Mouse (Mus musculus): ENCODE measurements around the gene Ppp1r9a. TPM values are rescaled to one million over a fixed set of nuclear protein-coding genes. Genes with fewer than 3 reads are reported as not detected.

The Ppp1r9a gene
- polyA plus RNA-seq, 1 experiment from 2014 or later: 38.9 TPM

- H3K27me3 ChIP-seq (replicated peaks): no peaks in the 10 kb centered on the region
- no peak overlapping the region for H3K9ac ChIP-seq (replicated peaks)
- no peak overlapping the region for H3K4me3 ChIP-seq (replicated peaks)
- H3K9me3 ChIP-seq (replicated peaks): no peaks in the 10 kb centered on the region
- H3K4me2 ChIP-seq: no peak overlapping the region
- H3K4me1 ChIP-seq: peaks cover 6% of the 10 kb centered on the region; the same call in 1 of the 2 replicates
- WGBS: 73% methylated on average over 9 of the region's 9 CpGs
- H3K27ac ChIP-seq (replicated peaks): no peak overlapping the region
- no peaks in the 10 kb centered on the region for H3K36me3 ChIP-seq
- ATAC-seq (ENCODE audit: low FRiP score): no peak
Observed at GRCm38 (mm10) chr6:5168158-5168557, 265.4 kb downstream of the Ppp1r9a start.

- H3K36me3 ChIP-seq: no peaks in the 10 kb centered on the region
- WGBS: 78% methylated on average over 4 of the region's 4 CpGs
- peaks cover 6% of the 10 kb centered on the region; the same call in 1 of the 2 replicates for H3K4me1 ChIP-seq
- no peak overlapping the region for H3K4me3 ChIP-seq (replicated peaks)
- no peak overlapping the region for H3K9ac ChIP-seq (replicated peaks)
- no peaks in the 10 kb centered on the region for H3K9me3 ChIP-seq (replicated peaks)
- no peak overlapping the region for H3K27ac ChIP-seq (replicated peaks)
- ATAC-seq (ENCODE audit: low FRiP score): no peak
- H3K4me2 ChIP-seq: no peak overlapping the region
- no peaks in the 10 kb centered on the region for H3K27me3 ChIP-seq (replicated peaks)
Observed at GRCm38 (mm10) chr6:5171418-5171817, 268.7 kb downstream of the Ppp1r9a start.

GRCm38 (mm10) chr6:5172571-5172970 is 269.9 kb downstream of the Ppp1r9a start:
- Histone ChIP-seq H3K27ac (replicated peaks) (no peak overlapping the region), H3K9ac (replicated peaks) (no peak overlapping the region), H3K27me3 (replicated peaks) (no peaks in the 10 kb centered on the region), H3K4me2 (no peak overlapping the region; the same call in 1 of the 2 replicates), H3K36me3 (no peaks in the 10 kb centered on the region), H3K4me3 (replicated peaks) (no peak overlapping the region), H3K4me1 (peaks cover 6% of the 10 kb centered on the region; the same call in 1 of the 2 replicates), H3K9me3 (replicated peaks) (no peaks in the 10 kb centered on the region)
- WGBS: 83% methylated on average over 9 of the region's 9 CpGs
- ATAC-seq (ENCODE audit: low FRiP score): no peak

- H3K4me3 ChIP-seq (replicated peaks): no peak overlapping the region
- H3K27me3 ChIP-seq (replicated peaks): no peaks in the 10 kb centered on the region
- peaks cover 16% of the 10 kb centered on the region for H3K4me1 ChIP-seq
- WGBS: 90% methylated on average over 10 of the region's 10 CpGs
- no peak for ATAC-seq (ENCODE audit: low FRiP score)
- no peak overlapping the region for H3K27ac ChIP-seq (replicated peaks)
- H3K9me3 ChIP-seq (replicated peaks): no peaks in the 10 kb centered on the region
- H3K4me2 ChIP-seq: no peak overlapping the region
- H3K36me3 ChIP-seq: no peaks in the 10 kb centered on the region
- no peak overlapping the region for H3K9ac ChIP-seq (replicated peaks)
Observed at GRCm38 (mm10) chr6:5174179-5174812, 271.6 kb downstream of the Ppp1r9a start.

GRCm38 (mm10) chr6:5177967-5178891 is 275.5 kb downstream of the Ppp1r9a start:
- H3K9ac ChIP-seq (replicated peaks): peak overlapping the region; percentile 46
- H3K4me1 ChIP-seq: peaks cover 10% of the 10 kb centered on the region
- H3K9me3 ChIP-seq (replicated peaks): no peaks in the 10 kb centered on the region
- WGBS: 22% methylated on average over 19 of the region's 19 CpGs
- peak overlapping the region; percentile 74 for H3K27ac ChIP-seq (replicated peaks)
- no peaks in the 10 kb centered on the region for H3K36me3 ChIP-seq
- ATAC-seq (ENCODE audit: low FRiP score): peak; percentile 86
- H3K27me3 ChIP-seq (replicated peaks): no peaks in the 10 kb centered on the region
- H3K4me2 ChIP-seq: peak overlapping the region; percentile 60
- peak overlapping the region; percentile 31 for H3K4me3 ChIP-seq (replicated peaks)

- H3K4me2 ChIP-seq: no peak overlapping the region
- H3K27me3 ChIP-seq (replicated peaks): no peaks in the 10 kb centered on the region
- H3K36me3 ChIP-seq: no peaks in the 10 kb centered on the region
- no peak for ATAC-seq (ENCODE audit: low FRiP score)
- no peak overlapping the region for H3K9ac ChIP-seq (replicated peaks)
- 87% methylated on average over 6 of the region's 6 CpGs for WGBS
- H3K27ac ChIP-seq (replicated peaks): no peak overlapping the region
- peaks cover 10% of the 10 kb centered on the region for H3K4me1 ChIP-seq
- H3K9me3 ChIP-seq (replicated peaks): no peaks in the 10 kb centered on the region
- no peak overlapping the region for H3K4me3 ChIP-seq (replicated peaks)
Observed at GRCm38 (mm10) chr6:5179189-5179588, 276.5 kb downstream of the Ppp1r9a start.

GRCm38 (mm10) chr6:5180645-5181044 is 277.9 kb downstream of the Ppp1r9a start:
- 75% methylated on average over 5 of the region's 5 CpGs for WGBS
- no peak overlapping the region for H3K27ac ChIP-seq (replicated peaks)
- no peaks in the 10 kb centered on the region for H3K27me3 ChIP-seq (replicated peaks)
- H3K4me3 ChIP-seq (replicated peaks): no peak overlapping the region
- H3K9ac ChIP-seq (replicated peaks): no peak overlapping the region
- no peak overlapping the region for H3K4me2 ChIP-seq
- H3K9me3 ChIP-seq (replicated peaks): no peaks in the 10 kb centered on the region
- no peak for ATAC-seq (ENCODE audit: low FRiP score)
- peaks cover 10% of the 10 kb centered on the region for H3K4me1 ChIP-seq
- H3K36me3 ChIP-seq: no peaks in the 10 kb centered on the region

GRCm38 (mm10) chr6:5186229-5186950 is 283.7 kb downstream of the Ppp1r9a start:
- no peak overlapping the region for H3K4me2 ChIP-seq
- H3K4me3 ChIP-seq (replicated peaks): no peak overlapping the region
- H3K27ac ChIP-seq (replicated peaks): no peak overlapping the region
- H3K27me3 ChIP-seq (replicated peaks): no peaks in the 10 kb centered on the region
- H3K9ac ChIP-seq (replicated peaks): no peak overlapping the region
- no peaks in the 10 kb centered on the region for H3K9me3 ChIP-seq (replicated peaks)
- WGBS: 78% methylated on average over 7 of the region's 7 CpGs
- no peaks in the 10 kb centered on the region for H3K4me1 ChIP-seq
- ATAC-seq (ENCODE audit: low FRiP score): no peak
- H3K36me3 ChIP-seq: no peaks in the 10 kb centered on the region

GRCm38 (mm10) chr6:5187586-5187985 is 284.9 kb downstream of the Ppp1r9a start:
- ATAC-seq (ENCODE audit: low FRiP score): no peak
- WGBS: 77% methylated on average over 6 of the region's 6 CpGs
- Histone ChIP-seq H3K36me3 (no peaks in the 10 kb centered on the region), H3K27me3 (replicated peaks) (no peaks in the 10 kb centered on the region), H3K4me3 (replicated peaks) (no peak overlapping the region), H3K4me2 (no peak overlapping the region), H3K27ac (replicated peaks) (no peak overlapping the region), H3K9ac (replicated peaks) (no peak overlapping the region), H3K4me1 (no peaks in the 10 kb centered on the region), H3K9me3 (replicated peaks) (no peaks in the 10 kb centered on the region)

GRCm38 (mm10) chr6:5188036-5188435 is 285.3 kb downstream of the Ppp1r9a start:
- Histone ChIP-seq H3K9me3 (replicated peaks) (no peaks in the 10 kb centered on the region), H3K36me3 (no peaks in the 10 kb centered on the region), H3K27ac (replicated peaks) (no peak overlapping the region), H3K4me3 (replicated peaks) (no peak overlapping the region), H3K27me3 (replicated peaks) (no peaks in the 10 kb centered on the region), H3K4me1 (no peaks in the 10 kb centered on the region), H3K4me2 (no peak overlapping the region), H3K9ac (replicated peaks) (no peak overlapping the region)
- ATAC-seq (ENCODE audit: low FRiP score): no peak
- 86% methylated on average over 5 of the region's 5 CpGs for WGBS

GRCm38 (mm10) chr6:5188938-5189337 is 286.2 kb downstream of the Ppp1r9a start:
- Histone ChIP-seq H3K9me3 (replicated peaks) (no peaks in the 10 kb centered on the region), H3K9ac (replicated peaks) (no peak overlapping the region), H3K36me3 (no peaks in the 10 kb centered on the region), H3K27me3 (replicated peaks) (no peaks in the 10 kb centered on the region), H3K4me1 (no peaks in the 10 kb centered on the region), H3K4me2 (no peak overlapping the region), H3K27ac (replicated peaks) (no peak overlapping the region), H3K4me3 (replicated peaks) (no peak overlapping the region)
- 71% methylated on average over 6 of the region's 6 CpGs for WGBS
- ATAC-seq (ENCODE audit: low FRiP score): no peak

Data from neural tube, embryonic 15.5 days (tissue).